Mouse (Mus musculus): ENCODE data around the gene Zfp444.

- TF ChIP-seq CTCF (IDR thresholded peaks at IDR 0.05; ENCODE audit: control insufficient read depth, insufficient read depth, low read length): no peak
- TF ChIP-seq POLR2A (IDR thresholded peaks at IDR 0.05; ENCODE audit: borderline replicate concordance, control insufficient read depth, low read depth, low read length): peak; percentile 4; the same call in 1 of the 2 replicates
Observed at GRCm38 (mm10) chr7:6155031-6155872, 16.8 kb upstream of the Zfp444 start.

Measured in bone marrow, adult 2 months (tissue).